Mouse (Mus musculus): ENCODE measurements around the gene Tdrd3. TPM values are rescaled to one million over a fixed set of nuclear protein-coding genes. Genes with fewer than 3 reads are reported as not detected.
A peak's percentile ranks its signal among the peaks of the same experiment; 100 is the strongest.

Gene Tdrd3
- polyA plus RNA-seq, 1 experiment from 2014 or later: 15.8 TPM

DNA sequence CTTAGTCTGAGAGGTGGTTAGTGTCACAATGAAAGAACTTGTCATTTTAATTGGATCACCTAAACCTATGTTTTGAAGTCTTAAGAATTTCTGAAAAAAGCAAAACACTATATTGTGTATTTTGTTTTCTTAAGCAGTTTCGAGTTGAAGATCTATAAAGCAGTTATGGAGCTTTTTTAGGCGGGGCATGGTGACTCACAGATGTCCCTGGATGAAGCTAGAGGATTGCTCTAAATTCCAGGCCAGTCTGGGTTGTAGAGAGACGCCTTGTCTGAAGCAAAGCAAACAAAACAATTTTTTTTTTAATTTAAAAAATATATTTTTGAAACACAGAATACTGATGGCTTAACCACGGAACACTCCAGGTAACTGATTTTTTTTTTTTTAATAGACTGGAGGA, 4.1 kb downstream of the Tdrd3 start:
- H3K4me3 ChIP-seq: no peak overlapping the region
- H3K4me1 ChIP-seq: peaks cover 70% of the 10 kb centered on the region
- no peak overlapping the region for H3K9ac ChIP-seq
- no peaks in the 10 kb centered on the region for H3K27me3 ChIP-seq (replicated peaks)
- no peak for ATAC-seq (ENCODE audit: extremely low read depth, insufficient number of reproducible peaks, low FRiP score, low TSS enrichment)
- H3K36me3 ChIP-seq: no peaks in the 10 kb centered on the region; the same call in 1 of the 2 replicates
- H3K4me2 ChIP-seq: no peak overlapping the region
- 74% methylated on average over 4 of the region's 4 CpGs for WGBS
- no peaks in the 10 kb centered on the region for H3K9me3 ChIP-seq
- H3K27ac ChIP-seq (replicated peaks): no peak overlapping the region

DNA sequence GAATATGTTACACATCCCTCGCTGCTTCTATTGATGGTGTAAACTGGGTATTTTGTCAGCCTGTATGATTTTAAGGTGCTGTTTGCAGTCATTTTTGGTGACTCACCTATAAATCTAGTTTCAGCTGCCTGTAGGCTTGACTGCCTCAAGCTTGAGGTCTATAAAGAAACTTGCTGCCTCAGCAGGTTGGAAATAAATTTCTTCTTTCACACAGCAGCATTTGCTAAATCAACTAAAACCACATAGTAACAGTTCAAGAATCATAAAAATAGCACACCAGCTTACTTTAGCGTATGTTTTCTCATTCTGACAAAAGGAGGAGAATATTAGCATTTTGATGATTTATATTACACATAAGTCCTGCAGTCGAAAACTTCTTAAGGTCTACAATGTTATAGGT, 6.0 kb downstream of the Tdrd3 start:
- no peak overlapping the region for H3K4me2 ChIP-seq
- H3K4me3 ChIP-seq: no peak overlapping the region
- no peaks in the 10 kb centered on the region for H3K27me3 ChIP-seq (replicated peaks)
- H3K4me1 ChIP-seq: peaks cover 85% of the 10 kb centered on the region
- no peaks in the 10 kb centered on the region for H3K9me3 ChIP-seq
- no peaks in the 10 kb centered on the region; the same call in 1 of the 2 replicates for H3K36me3 ChIP-seq
- H3K27ac ChIP-seq (replicated peaks): no peak overlapping the region
- H3K9ac ChIP-seq: no peak overlapping the region
- no peak for ATAC-seq (ENCODE audit: extremely low read depth, insufficient number of reproducible peaks, low FRiP score, low TSS enrichment)
- 85% methylated on average over 3 of the region's 3 CpGs for WGBS

DNA sequence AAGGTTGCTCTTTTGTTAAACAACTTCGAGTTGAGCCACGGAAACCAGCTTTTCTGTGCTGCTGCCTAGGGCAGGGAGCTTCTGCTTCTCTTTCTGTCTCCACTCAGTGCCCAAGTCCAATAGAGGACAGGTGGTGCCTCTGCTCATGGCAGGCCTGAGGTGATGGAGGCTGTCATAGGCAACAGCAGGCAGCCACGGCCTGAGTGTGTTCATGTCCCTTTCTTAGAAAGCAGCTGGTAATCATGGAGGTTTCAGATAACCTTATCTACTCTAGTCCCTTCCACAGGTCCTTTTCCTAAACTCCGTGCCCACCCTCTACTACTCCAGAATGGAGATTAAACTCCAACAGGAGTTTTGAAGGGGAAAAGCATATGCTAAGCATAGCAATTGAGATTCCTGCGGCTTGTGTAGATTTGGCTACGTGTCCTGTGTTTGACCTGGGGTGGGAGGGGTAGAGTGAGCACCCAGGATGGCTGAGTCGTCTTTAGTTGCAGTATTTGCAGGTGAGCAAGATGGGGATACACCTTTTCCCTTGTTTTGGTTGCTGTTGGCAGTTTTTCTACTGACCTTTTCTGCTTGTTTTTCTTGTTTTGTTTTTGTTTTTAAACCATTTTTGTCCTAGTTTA, 10.0 kb downstream of the Tdrd3 start:
- no peak for ATAC-seq (ENCODE audit: extremely low read depth, insufficient number of reproducible peaks, low FRiP score, low TSS enrichment)
- H3K4me2 ChIP-seq: peak overlapping the region; percentile 37
- no peaks in the 10 kb centered on the region for H3K27me3 ChIP-seq (replicated peaks)
- H3K9me3 ChIP-seq: no peaks in the 10 kb centered on the region
- 28% methylated on average over 7 of the region's 7 CpGs for WGBS
- peak overlapping the region; percentile 69 for H3K27ac ChIP-seq (replicated peaks)
- no peak overlapping the region for H3K9ac ChIP-seq
- no peaks in the 10 kb centered on the region for H3K36me3 ChIP-seq
- peaks cover 66% of the 10 kb centered on the region for H3K4me1 ChIP-seq
- no peak overlapping the region for H3K4me3 ChIP-seq

DNA sequence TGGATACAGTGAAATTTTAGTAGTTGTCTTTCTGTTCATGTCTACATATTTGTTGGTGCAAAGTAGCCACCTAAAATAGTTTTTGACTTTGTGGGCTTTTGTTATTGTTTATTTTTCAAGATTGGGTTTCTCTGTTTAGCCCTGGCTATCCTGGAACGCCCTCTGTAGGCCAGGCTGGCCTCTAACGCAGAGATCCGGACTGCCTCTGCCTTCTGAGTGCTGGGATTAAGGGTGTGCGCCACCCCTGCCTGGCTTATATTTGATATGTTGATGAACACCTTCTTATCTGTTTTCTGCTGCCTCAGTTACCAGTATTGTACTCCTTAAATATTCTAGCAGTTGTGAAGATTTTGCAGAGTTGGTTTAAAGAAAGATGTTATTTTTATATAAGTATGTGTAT, 10.6 kb downstream of the Tdrd3 start:
- H3K4me1 ChIP-seq: peaks cover 65% of the 10 kb centered on the region
- no peak overlapping the region for H3K4me3 ChIP-seq
- H3K4me2 ChIP-seq: no peak overlapping the region
- H3K9me3 ChIP-seq: no peaks in the 10 kb centered on the region
- H3K27me3 ChIP-seq (replicated peaks): no peaks in the 10 kb centered on the region
- H3K36me3 ChIP-seq: no peaks in the 10 kb centered on the region
- no peak for ATAC-seq (ENCODE audit: extremely low read depth, insufficient number of reproducible peaks, low FRiP score, low TSS enrichment)
- no peak overlapping the region for H3K9ac ChIP-seq
- no peak overlapping the region for H3K27ac ChIP-seq (replicated peaks)
- WGBS: 69% methylated on average over 4 of the region's 4 CpGs

DNA sequence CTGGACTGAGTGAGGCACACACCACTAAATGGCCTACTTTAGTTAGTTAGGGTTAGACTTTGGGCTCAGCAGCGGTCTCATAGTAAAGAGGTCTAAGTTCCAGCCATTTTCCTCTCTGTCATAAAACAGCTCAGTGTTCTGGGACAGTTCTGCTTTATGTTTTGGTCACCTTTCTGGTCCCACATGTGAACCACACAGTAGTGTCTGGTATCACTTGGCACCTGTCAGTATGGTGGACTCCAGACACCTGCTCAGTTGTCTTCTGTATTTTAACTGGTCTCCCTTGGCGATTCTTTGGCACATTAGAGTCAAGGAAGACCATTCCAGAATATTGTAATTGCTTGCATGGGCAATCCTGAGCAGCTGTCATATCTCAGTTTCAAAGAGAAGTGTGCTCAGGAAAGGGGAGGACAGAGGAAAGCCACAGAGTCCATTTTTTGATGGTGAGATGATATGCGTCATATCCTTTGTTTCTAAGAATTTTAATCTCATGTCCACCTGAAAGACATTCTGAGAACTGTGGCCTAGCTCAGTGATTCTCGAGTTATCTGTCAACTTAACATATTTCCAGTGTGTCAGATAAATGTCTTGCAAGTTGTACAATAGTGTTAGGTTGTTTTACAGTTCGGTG, 11.3 kb downstream of the Tdrd3 start:
- H3K36me3 ChIP-seq: no peaks in the 10 kb centered on the region
- H3K9me3 ChIP-seq: no peaks in the 10 kb centered on the region
- no peak overlapping the region for H3K9ac ChIP-seq
- ATAC-seq (ENCODE audit: extremely low read depth, insufficient number of reproducible peaks, low FRiP score, low TSS enrichment): no peak
- H3K27me3 ChIP-seq (replicated peaks): no peaks in the 10 kb centered on the region
- 59% methylated on average over 5 of the region's 5 CpGs for WGBS
- no peak overlapping the region for H3K4me2 ChIP-seq
- H3K4me1 ChIP-seq: peaks cover 59% of the 10 kb centered on the region
- H3K4me3 ChIP-seq: no peak overlapping the region
- H3K27ac ChIP-seq (replicated peaks): peak overlapping the region; percentile 28; the same call in 1 of the 2 replicates

DNA sequence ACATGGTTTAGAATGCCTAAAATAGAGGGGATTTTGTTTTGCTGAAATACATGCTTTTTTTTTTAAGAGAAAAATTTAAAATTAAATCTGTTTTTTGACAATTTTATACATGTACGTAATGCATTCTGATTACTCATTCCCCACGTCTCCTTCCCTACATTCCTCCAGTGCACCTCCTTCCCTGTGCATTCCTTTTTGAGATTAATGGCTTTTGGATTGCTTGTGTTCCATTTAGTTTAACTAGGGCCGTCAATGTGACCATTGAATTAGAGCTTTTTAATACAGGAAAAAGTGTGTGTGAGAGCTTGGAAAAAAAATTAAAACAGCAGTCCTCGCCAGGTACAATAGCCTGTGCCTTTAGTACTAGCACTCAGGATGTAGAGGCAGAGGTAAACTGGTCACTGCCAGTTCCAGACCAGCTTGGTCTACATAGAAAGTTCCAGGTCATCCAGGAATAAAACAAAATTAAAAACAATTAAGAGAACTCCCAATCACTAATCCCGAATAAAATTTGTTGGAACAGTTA, 17.0 kb downstream of the Tdrd3 start:
- H3K4me1 ChIP-seq: peaks cover 11% of the 10 kb centered on the region
- H3K4me2 ChIP-seq: no peak overlapping the region
- H3K9me3 ChIP-seq: no peaks in the 10 kb centered on the region
- no peak for ATAC-seq (ENCODE audit: extremely low read depth, insufficient number of reproducible peaks, low FRiP score, low TSS enrichment)
- 82% methylated on average over 5 of the region's 5 CpGs for WGBS
- H3K9ac ChIP-seq: no peak overlapping the region
- no peak overlapping the region for H3K4me3 ChIP-seq
- H3K36me3 ChIP-seq: peaks cover 11% of the 10 kb centered on the region
- no peaks in the 10 kb centered on the region for H3K27me3 ChIP-seq (replicated peaks)
- H3K27ac ChIP-seq (replicated peaks): no peak overlapping the region

DNA sequence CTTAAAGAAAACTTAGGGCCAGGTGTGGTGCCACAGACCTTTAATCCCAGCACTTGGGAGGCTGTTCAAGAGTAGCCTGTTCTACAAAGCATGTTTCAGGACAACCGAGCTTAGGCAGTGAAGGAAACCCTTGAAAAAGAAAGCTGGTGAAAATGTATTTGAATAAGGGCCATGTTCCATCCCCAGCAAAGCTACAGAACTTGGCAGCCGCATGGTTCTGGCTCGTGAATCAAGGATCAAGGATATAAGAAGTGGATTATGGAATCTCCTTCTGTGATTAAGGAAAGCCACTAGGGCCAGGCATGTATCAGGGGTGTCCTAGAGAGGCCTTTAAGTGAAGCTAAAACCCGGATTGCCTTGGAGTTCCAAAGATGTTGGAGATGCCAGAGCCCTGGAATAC, 18.9 kb downstream of the Tdrd3 start:
- H3K4me3 ChIP-seq: no peak overlapping the region
- no peak overlapping the region for H3K4me2 ChIP-seq
- H3K27ac ChIP-seq (replicated peaks): no peak overlapping the region
- ATAC-seq (ENCODE audit: extremely low read depth, insufficient number of reproducible peaks, low FRiP score, low TSS enrichment): no peak
- no peak overlapping the region for H3K9ac ChIP-seq
- H3K27me3 ChIP-seq (replicated peaks): no peaks in the 10 kb centered on the region
- no peaks in the 10 kb centered on the region for H3K9me3 ChIP-seq
- H3K4me1 ChIP-seq: peaks cover 16% of the 10 kb centered on the region
- WGBS: 85% methylated on average over 4 of the region's 4 CpGs
- H3K36me3 ChIP-seq: peaks cover 11% of the 10 kb centered on the region

DNA sequence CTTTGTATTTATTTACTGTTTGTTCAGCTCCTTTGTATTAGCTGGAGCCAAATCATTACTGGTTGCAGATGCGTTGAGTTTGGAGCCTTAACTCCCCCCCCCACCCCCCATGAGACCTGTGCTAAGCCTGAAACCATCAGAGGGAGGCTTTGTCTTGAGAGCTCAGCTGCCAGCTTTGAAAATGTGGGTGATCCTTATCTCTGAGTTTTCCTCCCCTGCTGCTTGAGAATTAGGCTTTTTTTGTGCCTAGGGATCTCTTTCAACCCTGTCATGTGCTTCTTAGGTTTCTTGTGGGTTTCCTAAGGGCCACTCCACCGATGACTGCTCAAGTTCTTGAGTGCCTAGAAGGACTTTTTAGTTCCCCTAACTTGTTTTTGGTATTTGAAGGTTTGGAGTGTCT, 23.3 kb downstream of the Tdrd3 start:
- WGBS: 9% methylated on average over 2 of the region's 2 CpGs
- no peak overlapping the region for H3K4me2 ChIP-seq
- no peak overlapping the region for H3K4me3 ChIP-seq
- ATAC-seq (ENCODE audit: extremely low read depth, insufficient number of reproducible peaks, low FRiP score, low TSS enrichment): no peak
- H3K27me3 ChIP-seq (replicated peaks): no peaks in the 10 kb centered on the region
- no peak overlapping the region for H3K9ac ChIP-seq
- H3K36me3 ChIP-seq: peaks cover 15% of the 10 kb centered on the region
- no peak overlapping the region for H3K27ac ChIP-seq (replicated peaks)
- no peaks in the 10 kb centered on the region for H3K9me3 ChIP-seq
- peaks cover 12% of the 10 kb centered on the region for H3K4me1 ChIP-seq

DNA sequence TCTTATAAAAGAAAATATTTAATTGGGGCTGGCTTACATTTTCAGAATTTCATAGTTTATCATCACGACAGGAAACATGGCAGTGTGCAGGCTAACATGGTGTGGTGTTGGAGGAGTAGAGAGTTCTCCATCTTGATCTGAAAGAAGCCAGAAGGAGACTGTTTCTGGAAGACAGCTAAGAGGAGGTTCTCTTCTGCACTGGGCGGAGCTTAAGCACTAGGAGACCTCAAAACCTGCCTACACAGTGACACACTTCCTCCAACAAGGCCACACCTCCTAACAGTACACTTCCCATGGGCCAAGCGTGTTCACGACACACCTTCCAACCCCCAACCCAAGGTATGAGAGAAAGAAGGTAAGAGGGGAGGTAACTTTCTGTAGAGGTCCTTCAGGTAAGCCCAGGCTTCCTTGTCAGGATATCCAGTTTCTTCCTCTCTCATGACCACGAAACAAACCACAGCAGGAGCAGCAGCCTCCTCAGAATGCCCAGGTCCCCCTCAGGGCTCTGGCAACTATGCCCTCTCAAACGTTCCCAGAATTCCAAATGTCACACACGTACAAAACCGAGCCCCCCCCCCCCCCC, 30.0 kb downstream of the Tdrd3 start:
- no peak for ATAC-seq (ENCODE audit: extremely low read depth, insufficient number of reproducible peaks, low FRiP score, low TSS enrichment)
- no peak overlapping the region for H3K27ac ChIP-seq (replicated peaks)
- H3K27me3 ChIP-seq (replicated peaks): no peaks in the 10 kb centered on the region
- no peak overlapping the region for H3K9ac ChIP-seq
- H3K4me2 ChIP-seq: no peak overlapping the region
- H3K36me3 ChIP-seq: peaks cover 11% of the 10 kb centered on the region; the same call in 1 of the 2 replicates
- peaks cover 8% of the 10 kb centered on the region for H3K4me1 ChIP-seq
- 80% methylated on average over 8 of the region's 8 CpGs for WGBS
- H3K4me3 ChIP-seq: no peak overlapping the region
- H3K9me3 ChIP-seq: no peaks in the 10 kb centered on the region

DNA sequence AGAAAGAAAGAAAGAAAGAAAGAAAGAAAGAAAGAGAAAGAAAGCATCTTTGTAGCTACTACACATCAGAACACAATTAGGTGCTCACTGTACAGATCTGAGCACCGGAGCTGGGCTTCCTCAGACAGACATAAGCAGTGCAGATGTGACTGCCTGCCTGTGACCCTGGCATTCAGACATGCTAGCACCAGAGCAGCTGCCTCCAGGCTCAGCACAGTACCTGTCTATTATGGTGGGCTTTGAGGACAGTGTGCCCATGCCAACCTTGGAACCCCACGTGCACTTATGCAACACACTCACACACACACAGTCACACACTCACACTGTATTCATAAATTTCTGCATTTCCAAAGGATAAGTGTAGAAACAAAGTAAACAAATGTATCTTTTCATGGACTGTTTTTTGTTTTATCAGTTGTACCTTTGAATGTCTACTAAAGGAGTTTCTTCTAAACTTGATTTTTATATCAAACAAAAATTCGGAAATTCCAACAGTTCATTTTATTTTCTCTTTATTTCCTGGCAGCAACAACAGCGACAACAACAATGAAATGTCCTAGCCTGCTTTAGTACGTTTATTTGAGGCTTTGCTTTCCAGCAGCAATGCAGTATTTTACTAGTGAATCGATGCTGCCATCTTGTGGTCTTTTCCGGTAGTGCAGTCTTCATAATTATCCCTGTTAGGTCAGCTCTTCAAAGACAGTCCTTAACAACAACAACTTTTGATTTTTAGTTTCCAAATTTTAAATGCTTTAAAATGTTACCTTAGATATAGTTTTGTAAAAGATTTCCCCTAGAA, 35.4 kb downstream of the Tdrd3 start:
- H3K27ac ChIP-seq (replicated peaks): no peak overlapping the region
- peaks cover 16% of the 10 kb centered on the region for H3K4me1 ChIP-seq
- H3K4me2 ChIP-seq: peak overlapping the region; percentile 7; the same call in 1 of the 2 replicates
- WGBS: 11% methylated on average over 7 of the region's 7 CpGs
- ATAC-seq (ENCODE audit: extremely low read depth, insufficient number of reproducible peaks, low FRiP score, low TSS enrichment): no peak; the same call in 1 of the 2 replicates
- no peaks in the 10 kb centered on the region for H3K9me3 ChIP-seq
- no peak overlapping the region for H3K4me3 ChIP-seq
- no peaks in the 10 kb centered on the region for H3K27me3 ChIP-seq (replicated peaks)
- no peak overlapping the region for H3K9ac ChIP-seq
- peaks cover 11% of the 10 kb centered on the region; the same call in 1 of the 2 replicates for H3K36me3 ChIP-seq

DNA sequence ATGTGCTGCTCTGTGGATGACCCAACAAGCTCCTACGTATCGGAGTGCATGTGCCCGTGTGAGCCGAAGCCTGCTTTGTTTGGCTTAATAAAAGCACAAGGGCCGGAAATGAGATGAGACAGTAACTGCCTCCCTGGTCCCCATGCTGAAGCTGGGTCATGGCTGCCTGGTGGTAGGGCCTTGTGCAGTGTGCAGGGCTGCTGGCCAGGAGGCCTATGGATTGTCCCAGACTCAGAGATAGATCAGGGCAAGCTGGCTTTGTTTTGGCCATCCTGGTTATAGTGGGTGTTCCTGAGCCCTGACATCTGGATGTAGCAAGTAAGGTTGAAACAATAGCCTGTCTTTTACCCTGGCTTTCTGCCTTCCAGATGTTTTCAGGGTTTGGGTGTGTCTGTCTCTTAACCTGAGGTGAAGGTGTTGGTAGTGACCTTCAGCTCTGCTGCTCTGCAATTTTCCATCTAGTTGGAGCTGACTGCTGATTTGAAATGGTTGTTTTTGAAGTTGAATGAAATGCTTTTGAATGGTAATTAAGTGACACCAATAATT, 39.3 kb downstream of the Tdrd3 start:
- no peak overlapping the region for H3K4me2 ChIP-seq
- no peak for ATAC-seq (ENCODE audit: extremely low read depth, insufficient number of reproducible peaks, low FRiP score, low TSS enrichment)
- peaks cover 15% of the 10 kb centered on the region for H3K4me1 ChIP-seq
- H3K27me3 ChIP-seq (replicated peaks): no peaks in the 10 kb centered on the region
- H3K27ac ChIP-seq (replicated peaks): no peak overlapping the region
- WGBS: 87% methylated on average over 5 of the region's 5 CpGs
- H3K9ac ChIP-seq: no peak overlapping the region
- H3K9me3 ChIP-seq: no peaks in the 10 kb centered on the region
- no peak overlapping the region for H3K4me3 ChIP-seq
- peaks cover 19% of the 10 kb centered on the region for H3K36me3 ChIP-seq

All from heart, embryonic 13.5 days (tissue).